Mouse (Mus musculus): ENCODE measurements at regions not wholly inside any gene's neighbourhood (a gene's known extent, or its start where the extent isn't known, plus 50 kb on each side); places are given as distances from the start of the nearest gene placed in this dataset.

DNA sequence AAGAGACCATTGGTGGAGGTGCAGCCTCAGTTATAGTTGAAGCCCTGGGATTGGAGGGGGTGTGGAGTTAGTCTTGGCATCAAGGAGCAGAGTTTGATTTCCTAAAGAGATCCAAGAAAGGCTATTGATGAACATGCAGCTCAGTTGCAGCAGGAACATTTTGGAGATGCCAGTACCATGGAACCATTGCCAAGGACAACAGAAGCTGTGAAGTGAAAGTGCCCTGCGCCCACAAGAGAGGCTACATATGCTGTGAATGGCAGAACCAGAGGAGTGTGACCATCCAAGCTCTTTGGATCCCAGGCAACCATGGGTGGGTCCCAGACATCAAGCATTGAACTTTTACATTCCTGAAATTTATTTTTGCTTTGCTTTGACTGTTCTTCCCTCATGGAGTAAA, 539.2 kb upstream of the Mpdz start:
- TF ChIP-seq ZC3H11A (IDR thresholded peaks at IDR 0.05; ENCODE audit: low read depth, low read length) (no peak), MXI1 (IDR thresholded peaks at IDR 0.05; ENCODE audit: low read depth, low read length) (no peak), POLR2A (IDR thresholded peaks at IDR 0.05; ENCODE audit: control insufficient read depth in 1 of 2, insufficient read depth in 1 of 2, low read depth in 1 of 2, low read length in 2 of 2, poor library complexity in 1 of 2) (no peak), CTCF (IDR thresholded peaks at IDR 0.05 in 2 of 3, conservative IDR thresholded peaks at IDR 0.05 in 1 of 3; ENCODE audit: control insufficient read depth in 1 of 3, insufficient read depth in 1 of 3, low read depth in 2 of 3, low read length in 3 of 3, poor library complexity in 1 of 3, severe bottlenecking in 1 of 3) (no peak), E2F4 (IDR thresholded peaks at IDR 0.05; ENCODE audit: borderline replicate concordance, low read depth, low read length) (no peak), CHD1 (IDR thresholded peaks at IDR 0.05; ENCODE audit: low read depth, low read length) (no peak), EP300 (IDR thresholded peaks at IDR 0.05; ENCODE audit: low read depth in 1 of 2, low read length in 2 of 2) (no peak), MAZ (IDR thresholded peaks at IDR 0.05; ENCODE audit: low read depth, low read length) (no peak), SIN3A (IDR thresholded peaks at IDR 0.05; ENCODE audit: low read length) (no peak), HCFC1 (IDR thresholded peaks at IDR 0.05; ENCODE audit: low read depth, low read length) (no peak), TAL1 (IDR thresholded peaks at IDR 0.05; ENCODE audit: low read length) (no peak), NRF1 (IDR thresholded peaks at IDR 0.05; ENCODE audit: insufficient read depth, low read depth, low read length, poor library complexity, severe bottlenecking) (no peak)

Measured in MEL (cell line).